Mouse (Mus musculus) embryonic fibroblast, embryonic 13.5 days (primary cell): ENCODE results near the gene Usp39.

Source experiments
- CTCF ChIP-seq: IDR thresholded peaks from 2 replicates; pipeline ENCODE4 v1.5.1; 2011; ENCODE audit warnings: mild to moderate bottlenecking, control low read depth, low read length, moderate library complexity, borderline replicate concordance; ENCODE audit not compliant: insufficient read depth
- POLR2A ChIP-seq: IDR thresholded peaks from 2 replicates; pipeline ENCODE4 v1.6.1; 2011; ENCODE audit warnings: low read depth, mild to moderate bottlenecking, control low read depth, low read length, moderate library complexity

DNA sequence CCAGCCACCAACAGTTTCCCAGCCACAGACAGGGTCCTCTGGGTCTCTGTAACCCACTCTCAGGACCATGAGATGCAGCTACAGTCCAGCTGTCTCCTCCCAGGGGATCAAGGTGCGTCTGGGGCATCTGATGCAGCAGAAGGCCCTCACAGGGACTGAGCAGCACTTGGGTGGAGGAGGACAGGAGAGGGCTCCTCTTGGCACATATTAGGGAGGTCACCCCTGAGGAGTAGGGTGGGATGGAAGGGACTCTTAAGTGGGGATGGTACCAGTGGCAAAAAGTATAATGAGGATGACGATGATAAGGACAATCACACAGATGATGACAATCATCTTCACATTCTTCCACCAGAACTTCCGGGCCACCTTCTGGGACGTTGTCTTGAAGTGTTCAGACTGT, 40.3 kb upstream of the Usp39 start:
- TF ChIP-seq POLR2A, result no peak
- no peak for TF ChIP-seq CTCF
